Mouse (Mus musculus) ES-Bruce4 (cell line): ENCODE results near the gene Pih1d3. TPM values are rescaled to one million over a fixed set of nuclear protein-coding genes. Genes with fewer than 3 reads are reported as not detected.
A peak's percentile ranks its signal among the peaks of the same experiment; 100 is the strongest.

Source experiments
- H3K27ac ChIP-seq: 2 replicates; pipeline ENCODE4 v1.5.1; 2012; ENCODE audit warnings: low read length, inconsistent platforms; ENCODE audit not compliant: insufficient read depth
- H3K27me3 ChIP-seq: 2 replicates; pipeline ENCODE4 v1.6.1; 2012; ENCODE audit warnings: mild to moderate bottlenecking, low read length, inconsistent platforms; ENCODE audit not compliant: control insufficient read depth, poor library complexity, insufficient read depth, severe bottlenecking
- H3K36me3 ChIP-seq: 2 replicates; pipeline ENCODE4 v1.6.1; 2012; ENCODE audit warnings: inconsistent platforms, mild to moderate bottlenecking, low read length, moderate library complexity; ENCODE audit not compliant: control insufficient read depth, poor library complexity, insufficient read depth, severe bottlenecking
- H3K4me1 ChIP-seq: one replicate; pipeline ENCODE4 v1.8.1; 2011; ENCODE audit warnings: low read length; ENCODE audit not compliant: control insufficient read depth, insufficient read depth
- H3K4me3 ChIP-seq: 2 replicates; pipeline ENCODE4 v1.5.1; 2011; ENCODE audit warnings: low read depth, mild to moderate bottlenecking, low read length
- H3K9ac ChIP-seq: 2 replicates; pipeline ENCODE4 v1.6.1; 2012; ENCODE audit warnings: low read depth, mild to moderate bottlenecking, inconsistent platforms; ENCODE audit not compliant: poor library complexity, severe bottlenecking
- H3K9me3 ChIP-seq: replicated peaks from 2 replicates; pipeline ENCODE4 v1.6.1; 2012; ENCODE audit warnings: mild to moderate bottlenecking, low read length, inconsistent platforms; ENCODE audit not compliant: control insufficient read depth, poor library complexity, insufficient read depth, severe bottlenecking
- CTCF ChIP-seq: IDR thresholded peaks from one replicate; pipeline ENCODE4 v1.8.1; 2011; ENCODE audit warnings: low read depth, low read length
- EP300 ChIP-seq: IDR thresholded peaks from 2 replicates; pipeline ENCODE4 v1.6.1; 2011; ENCODE audit warnings: low read depth, low read length; ENCODE audit not compliant: insufficient read depth
- POLR2A ChIP-seq: IDR thresholded peaks from one replicate; pipeline ENCODE4 v1.8.1; 2011; ENCODE audit warnings: low read length; ENCODE audit not compliant: insufficient read depth
- polyA plus RNA-seq: library from polyadenylated mRNA; stranded (reverse); fragments of >200 nt; gene quantifications from 2 replicates; pipeline ENCODE4 v1.2.4, GENCODE M21; 2011; ENCODE audit warnings: low read depth; ENCODE audit not compliant: missing spikeins, insufficient read depth, insufficient read length

The Pih1d3 gene
- polyA plus RNA-seq, 1 experiment = not detected

GRCm38 (mm10) chr1:31220599-31221250 lies 1.9 kb upstream of the Pih1d3 start:
- Histone ChIP-seq H3K9me3 (no peaks in the 10 kb centered on the region), H3K9ac (no peak overlapping the region), H3K27me3 (no peaks in the 10 kb centered on the region), H3K4me1 (no peaks in the 10 kb centered on the region), H3K27ac (no peak overlapping the region), H3K36me3 (no peaks in the 10 kb centered on the region), H3K4me3 (no peak overlapping the region)
- no peak for TF ChIP-seq CTCF
- TF ChIP-seq EP300 = no peak
- no peak for TF ChIP-seq POLR2A

GRCm38 (mm10) chr1:31233319-31234036 lies 10.8 kb downstream of the Pih1d3 start:
- H3K9me3 ChIP-seq = no peaks in the 10 kb centered on the region
- H3K27me3 ChIP-seq = no peaks in the 10 kb centered on the region
- H3K27ac ChIP-seq = peak overlapping the region; percentile 33; the same call in 1 of the 2 replicates
- no peak overlapping the region for H3K4me3 ChIP-seq
- no peak for TF ChIP-seq POLR2A
- TF ChIP-seq EP300 = peak; percentile 76
- TF ChIP-seq CTCF = no peak
- no peak overlapping the region for H3K9ac ChIP-seq
- no peaks in the 10 kb centered on the region for H3K36me3 ChIP-seq
- H3K4me1 ChIP-seq = no peaks in the 10 kb centered on the region

DNA sequence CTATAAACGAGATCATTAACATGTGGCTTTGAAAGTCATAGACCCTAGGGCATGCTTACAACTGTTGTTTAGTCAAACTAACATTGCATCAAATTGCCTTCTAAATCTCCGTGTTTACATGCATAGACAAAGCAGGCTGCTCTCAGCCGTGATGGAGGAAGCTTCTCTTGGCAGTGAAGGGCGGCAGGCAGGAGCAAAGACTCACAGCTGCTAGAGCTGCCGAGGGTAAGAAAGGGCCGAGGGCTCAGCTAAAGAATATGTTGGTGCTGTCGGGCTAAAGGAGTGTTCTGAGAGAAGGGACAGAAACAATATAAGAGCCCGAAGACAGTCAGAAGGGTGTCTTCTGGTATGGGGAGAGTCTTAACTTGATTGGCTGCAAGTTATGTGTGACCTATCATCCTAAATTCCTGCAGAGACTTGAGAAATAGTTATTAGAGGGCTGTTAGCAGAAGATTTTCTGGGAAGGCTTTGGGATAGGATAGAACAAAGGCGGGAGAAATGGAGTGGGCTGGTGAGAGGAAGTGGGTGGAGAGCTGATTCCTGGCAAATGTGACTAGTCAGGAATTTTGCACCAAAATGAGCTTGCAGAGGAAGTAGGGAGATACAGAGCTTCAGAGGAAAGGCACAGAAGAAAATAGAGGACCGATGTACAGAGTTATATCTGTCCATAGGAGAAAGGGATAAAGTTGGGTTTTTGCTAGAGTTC lies 37.7 kb downstream of the Pih1d3 start:
- H3K4me1 ChIP-seq = no peaks in the 10 kb centered on the region
- H3K9ac ChIP-seq = no peak overlapping the region
- H3K27me3 ChIP-seq = no peaks in the 10 kb centered on the region
- TF ChIP-seq CTCF (no peak), EP300 (no peak), POLR2A (no peak)
- H3K36me3 ChIP-seq = no peaks in the 10 kb centered on the region
- H3K27ac ChIP-seq = no peak overlapping the region
- peaks cover 6% of the 10 kb centered on the region; the same call in 1 of the 2 replicates for H3K9me3 ChIP-seq
- no peak overlapping the region for H3K4me3 ChIP-seq

Other genes with a start within 250 kb of the Pih1d3 start
- gene AC153137.1, start 244.9 kb upstream of the Pih1d3 start, polyA plus RNA-seq = not detected in 2 replicates
- not detected in 2 replicates for gene Lgsn, start 46.4 kb upstream of the Pih1d3 start, polyA plus RNA-seq
- 0.76 and 1.0 TPM in 2 replicates for gene 4931428L18Rik, start 154 bp upstream of the Pih1d3 start, polyA plus RNA-seq